Mouse (Mus musculus) liver, embryonic 14.5 days (tissue): ENCODE measurements at regions not wholly inside any gene's neighbourhood (a gene's known extent, or its start where the extent isn't known, plus 50 kb on each side); places are given as distances from the start of the nearest gene placed in this dataset.

ENCODE experiments used
- CTCF ChIP-seq: IDR thresholded peaks from 2 replicates; pipeline ENCODE4 v1.5.1; 2016; ENCODE audit warnings: antibody characterized with exemption, low read depth, control low read depth
- EP300 ChIP-seq: IDR thresholded peaks from 2 replicates; pipeline ENCODE4 v1.6.1; 2016; ENCODE audit warnings: antibody characterized with exemption, low read depth

DNA sequence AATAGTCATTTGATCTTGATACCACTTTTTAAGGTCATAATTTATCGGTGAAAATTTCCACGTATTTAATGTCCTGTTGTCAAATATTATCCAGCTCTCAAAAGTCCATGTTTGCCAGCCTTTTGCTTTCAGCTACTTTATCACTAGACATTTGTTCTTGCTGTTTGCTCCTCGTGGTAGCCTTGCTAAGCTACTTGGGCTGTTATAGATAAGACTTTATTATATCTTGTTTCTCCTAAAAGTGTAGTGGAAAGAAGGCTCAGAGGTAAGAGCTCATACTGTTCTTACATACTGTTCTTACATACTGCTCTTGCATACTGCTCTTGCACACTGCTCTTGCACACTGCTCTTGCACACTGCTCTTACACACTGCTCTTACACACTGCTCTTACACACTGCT is 93.3 kb upstream of the Mon1b start:
- no peak for TF ChIP-seq CTCF
- TF ChIP-seq EP300, result no peak
